Mouse (Mus musculus) CH12.LX (cell line): ENCODE results near the gene Fhl1. TPM values are rescaled to one million over a fixed set of nuclear protein-coding genes. Genes with fewer than 3 reads are reported as not detected.

Experiments used
- DNase-seq: peaks from one replicate; pipeline ENCODE4 v3.0.0-alpha.2; 2013; ENCODE audit errors: extremely low read depth
- H3K27ac ChIP-seq: 2 replicates; pipeline ENCODE4 v1.5.1; 2012; ENCODE audit warnings: low read depth, mild to moderate bottlenecking, control low read depth, moderate library complexity; ENCODE audit not compliant: insufficient read depth
- H3K27me3 ChIP-seq: replicated peaks from 2 replicates; pipeline ENCODE3; 2012; ENCODE audit warnings: inconsistent platforms
- H3K36me3 ChIP-seq, 2 experiments: replicated peaks in 1 of 2; 2 replicates each; pipeline versions ENCODE3 to v1.6.1; 2012; ENCODE audit warnings: inconsistent platforms in 1 of 2, low read length in 1 of 2, mild to moderate bottlenecking in 1 of 2, mixed read lengths in 1 of 2, moderate library complexity in 1 of 2; ENCODE audit not compliant: control insufficient read depth in 1 of 2, insufficient read depth in 1 of 2
- H3K4me1 ChIP-seq, 2 experiments: 2 replicates each; pipeline ENCODE4 v1.6.1; 2012; ENCODE audit warnings: inconsistent platforms in 1 of 2, moderate library complexity in 1 of 2; ENCODE audit not compliant: insufficient read depth in 2 of 2, control insufficient read depth in 1 of 2
- H3K4me2 ChIP-seq: 2 replicates; pipeline ENCODE4 v1.6.1; 2012; ENCODE audit warnings: low read depth, mild to moderate bottlenecking, control low read depth; ENCODE audit not compliant: poor library complexity, insufficient read depth, severe bottlenecking
- H3K4me3 ChIP-seq, 3 experiments: fragments of 150-350 bp in 1 of 3; sonication (generic) in 1 of 3; replicated peaks in 1 of 3; 2 replicates each; pipeline versions ENCODE3 to v1.5.1; 2011 to 2012; ENCODE audit warnings: low read depth in 2 of 3, low read length in 2 of 3, mild to moderate bottlenecking in 2 of 3, moderate library complexity in 2 of 3, control low read depth in 1 of 3, improper control_type of control experiment in 1 of 3, inconsistent platforms in 1 of 3, mixed read lengths in 1 of 3; ENCODE audit not compliant: poor library complexity in 1 of 3
- H3K79me2 ChIP-seq: replicated peaks from 2 replicates; pipeline ENCODE4 v1.6.1; 2012; ENCODE audit warnings: mild to moderate bottlenecking, moderate library complexity; ENCODE audit not compliant: control insufficient read depth, poor library complexity, insufficient read depth, severe bottlenecking; ENCODE audit errors: extremely low read depth
- H3K9ac ChIP-seq: 2 replicates; pipeline ENCODE4 v1.6.1; 2012; ENCODE audit warnings: low read depth, mild to moderate bottlenecking, control low read depth, moderate library complexity; ENCODE audit not compliant: insufficient read depth
- H3K9me3 ChIP-seq: replicated peaks from 2 replicates; pipeline ENCODE3; 2012; ENCODE audit warnings: low read length, inconsistent platforms, mixed read lengths
- BHLHE40 ChIP-seq: IDR thresholded peaks from 2 replicates; pipeline ENCODE4 v1.6.1; 2011; ENCODE audit warnings: mild to moderate bottlenecking, low read depth, low read length, improper control_type of control experiment
- CHD1 ChIP-seq: IDR thresholded peaks from 2 replicates; pipeline ENCODE4 v1.6.1; 2012; ENCODE audit warnings: low read depth, low read length, improper control_type of control experiment, inconsistent platforms
- CTCF ChIP-seq, 2 experiments: IDR thresholded peaks in 1 of 2; conservative IDR thresholded peaks in 1 of 2; 2 replicates each; pipeline ENCODE4 v1.5.1; 2011 to 2012; ENCODE audit warnings: low read depth in 2 of 2, low read length in 2 of 2, improper control_type of control experiment in 1 of 2, inconsistent platforms in 1 of 2, mild to moderate bottlenecking in 1 of 2, moderate library complexity in 1 of 2
- ELF1 ChIP-seq: IDR thresholded peaks from 2 replicates; pipeline ENCODE4 v1.6.1; 2014; ENCODE audit warnings: low read depth, mild to moderate bottlenecking, inconsistent platforms, low read length, improper control_type of control experiment
- EP300 ChIP-seq: IDR thresholded peaks from 2 replicates; pipeline ENCODE4 v1.6.1; 2011; ENCODE audit warnings: low read length, improper control_type of control experiment
- ETS1 ChIP-seq: conservative IDR thresholded peaks from 2 replicates; pipeline ENCODE4 v1.6.1; 2012; ENCODE audit warnings: low read depth, mild to moderate bottlenecking, inconsistent platforms, low read length, improper control_type of control experiment, moderate library complexity
- HCFC1 ChIP-seq: IDR thresholded peaks from 2 replicates; pipeline ENCODE4 v1.6.1; 2012; ENCODE audit warnings: low read depth, mild to moderate bottlenecking, inconsistent platforms, low read length, improper control_type of control experiment
- IRF4 ChIP-seq: IDR thresholded peaks from 2 replicates; pipeline ENCODE4 v1.6.1; 2014; ENCODE audit warnings: low read depth, mild to moderate bottlenecking, inconsistent platforms, low read length, improper control_type of control experiment
- JUND ChIP-seq: conservative IDR thresholded peaks from 2 replicates; pipeline ENCODE4 v1.6.1; 2011; ENCODE audit warnings: low read depth, low read length, improper control_type of control experiment
- KAT2A ChIP-seq: IDR thresholded peaks from 2 replicates; pipeline ENCODE4 v1.6.1; 2012; ENCODE audit warnings: low read length, improper control_type of control experiment, inconsistent platforms; ENCODE audit not compliant: insufficient replicate concordance
- MAFK ChIP-seq: IDR thresholded peaks from 2 replicates; pipeline ENCODE4 v1.6.1; 2011; ENCODE audit warnings: low read length, improper control_type of control experiment; ENCODE audit not compliant: insufficient replicate concordance
- MAZ ChIP-seq: IDR thresholded peaks from 2 replicates; pipeline ENCODE4 v1.6.1; 2012; ENCODE audit warnings: low read depth, mild to moderate bottlenecking, inconsistent platforms, low read length, improper control_type of control experiment, moderate library complexity
- MEF2A ChIP-seq: IDR thresholded peaks from 2 replicates; pipeline ENCODE4 v1.6.1; 2014; ENCODE audit warnings: low read depth, mild to moderate bottlenecking, inconsistent platforms, low read length, improper control_type of control experiment, borderline replicate concordance
- MXI1 ChIP-seq: IDR thresholded peaks from 2 replicates; pipeline ENCODE4 v1.6.1; 2011; ENCODE audit warnings: mild to moderate bottlenecking, low read depth, low read length, improper control_type of control experiment
- MYC ChIP-seq: IDR thresholded peaks from 2 replicates; pipeline ENCODE4 v1.6.1; 2011; ENCODE audit warnings: low read depth, mild to moderate bottlenecking, improper control_type of control experiment, low read length
- NELFE ChIP-seq: IDR thresholded peaks from 2 replicates; pipeline ENCODE4 v1.6.1; 2011; ENCODE audit warnings: low read depth, low read length, improper control_type of control experiment
- NRF1 ChIP-seq: IDR thresholded peaks from 2 replicates; pipeline ENCODE4 v1.6.1; 2014; ENCODE audit warnings: low read depth, mild to moderate bottlenecking, inconsistent platforms, low read length, improper control_type of control experiment, moderate library complexity
- POLR2A ChIP-seq: IDR thresholded peaks from 2 replicates; pipeline ENCODE4 v1.6.1; 2011; ENCODE audit warnings: low read depth, mild to moderate bottlenecking, improper control_type of control experiment, low read length
- POLR2AphosphoS2 ChIP-seq: IDR thresholded peaks from 2 replicates; pipeline ENCODE4 v1.6.1; 2011; ENCODE audit warnings: low read depth, low read length, improper control_type of control experiment
- RCOR1 ChIP-seq: conservative IDR thresholded peaks from 2 replicates; pipeline ENCODE4 v1.6.1; 2012; ENCODE audit warnings: low read depth, mild to moderate bottlenecking, inconsistent platforms, low read length, improper control_type of control experiment
- SIN3A ChIP-seq: IDR thresholded peaks from 2 replicates; pipeline ENCODE4 v1.6.1; 2012; ENCODE audit warnings: low read length, improper control_type of control experiment, inconsistent platforms
- SMC3 ChIP-seq: IDR thresholded peaks from 2 replicates; pipeline ENCODE4 v1.6.1; 2011; ENCODE audit warnings: low read depth, low read length, improper control_type of control experiment
- TCF12 ChIP-seq: IDR thresholded peaks from 2 replicates; pipeline ENCODE4 v1.6.1; 2014; ENCODE audit warnings: low read depth, mild to moderate bottlenecking, inconsistent platforms, low read length, improper control_type of control experiment
- UBTF ChIP-seq: IDR thresholded peaks from 2 replicates; pipeline ENCODE4 v1.6.1; 2012; ENCODE audit warnings: low read depth, mild to moderate bottlenecking, inconsistent platforms, low read length, improper control_type of control experiment, moderate library complexity
- USF1 ChIP-seq: IDR thresholded peaks from 2 replicates; pipeline ENCODE4 v1.6.1; 2014; ENCODE audit warnings: low read depth, mild to moderate bottlenecking, inconsistent platforms, low read length, improper control_type of control experiment
- ZMIZ1 ChIP-seq: IDR thresholded peaks from 2 replicates; pipeline ENCODE4 v1.6.1; 2012; ENCODE audit warnings: low read depth, mild to moderate bottlenecking, inconsistent platforms, low read length, improper control_type of control experiment
- ZNF384 ChIP-seq: IDR thresholded peaks from 2 replicates; pipeline ENCODE4 v1.6.1; 2012; ENCODE audit warnings: low read depth, low read length, improper control_type of control experiment, inconsistent platforms
- dilution Hi-C: fragments of 300-500 bp; cut with MboI; formaldehyde crosslinking; loops from 2 replicates; pipeline ENCODE4 v1.14.3; 2020; ENCODE audit warnings: low sequenced_read_pairs; ENCODE audit not compliant: extremely low pct_unique_long_range_greater_than_20kb, extremely low pct_ligation_motif_present
- in situ Hi-C: fragments of 300-500 bp; cut with MboI; formaldehyde crosslinking; loops from 3 replicates; pipeline ENCODE4 v1.14.3; 2019; ENCODE audit warnings: low sequenced_read_pairs, low pct_ligation_motif_present, low pct_unique_long_range_greater_than_20kb, mixed read lengths
- polyA plus RNA-seq: library from polyadenylated mRNA; unstranded; fragments of >175 nt; gene quantifications from 2 replicates; pipeline ENCODE4 v1.2.1, GENCODE M21; 2012; ENCODE audit warnings: low read depth; ENCODE audit not compliant: insufficient read length
- total RNA-seq, 2 experiments: library from RNA; depleted of rRNA; stranded (reverse); fragments of 300-350 nt in 1 of 2; fragments of >200 nt in 1 of 2; gene quantifications; 2 replicates each; pipeline ENCODE4 v1.2.3; 2012 to 2014

The Fhl1 gene
- total and polyA plus RNA-seq, 3 experiments, result not detected

DNA sequence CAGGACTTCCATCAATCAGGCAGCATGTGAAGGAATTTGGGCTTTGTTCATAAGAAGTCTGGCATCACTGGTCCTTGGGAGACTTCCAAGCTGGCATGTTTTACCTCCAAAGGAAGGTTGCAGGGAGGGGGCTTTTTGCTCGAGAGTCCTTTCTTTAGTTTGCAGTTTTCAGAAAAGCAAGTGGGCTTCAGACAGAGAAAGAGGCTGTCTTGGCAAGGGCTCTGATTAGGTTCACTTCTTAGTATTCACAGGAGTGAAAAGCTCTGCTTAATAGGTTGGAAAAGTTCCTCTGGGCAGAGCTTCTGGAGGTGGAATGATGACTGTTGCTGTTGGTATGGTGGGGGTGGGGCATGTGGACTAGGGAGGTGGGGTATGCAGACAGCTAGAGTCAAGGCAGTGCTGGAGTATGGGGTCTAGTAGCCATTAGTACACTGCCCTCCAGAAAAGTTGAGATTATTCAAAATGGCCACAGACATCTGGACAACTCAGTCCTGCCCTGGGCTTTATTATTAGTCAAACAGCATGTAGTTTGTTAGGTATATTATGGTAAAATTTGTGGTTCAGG lies 49.3 kb upstream of the Fhl1 start:
- in situ Hi-C loops (no loop called here), dilution Hi-C loops (no loop called here)
- no peaks in the 10 kb centered on the region for H3K36me3 ChIP-seq
- H3K79me2 ChIP-seq, result no peaks in the 10 kb centered on the region
- no peak overlapping the region for H3K27ac ChIP-seq
- no peak overlapping the region for H3K9ac ChIP-seq
- H3K9me3 ChIP-seq, result no peaks in the 10 kb centered on the region
- TF ChIP-seq SMC3, result no peak
- TF ChIP-seq BHLHE40, result no peak
- TF ChIP-seq ZMIZ1, result no peak
- no peak for TF ChIP-seq TCF12
- TF ChIP-seq POLR2A, result no peak
- TF ChIP-seq SIN3A, result no peak
- no peak for TF ChIP-seq MEF2A
- TF ChIP-seq NRF1, result no peak
- no peak for TF ChIP-seq NELFE
- no peak for TF ChIP-seq ETS1
- no peak for TF ChIP-seq POLR2AphosphoS2
- TF ChIP-seq CHD1, result no peak
- TF ChIP-seq JUND, result no peak
- no peak for TF ChIP-seq CTCF (conservative IDR thresholded peaks at IDR 0.05 in 1 of 2, IDR thresholded peaks at IDR 0.05 in 1 of 2; ENCODE audit: low read depth in 2 of 2, low read length in 2 of 2)
- TF ChIP-seq MAZ, result no peak
- H3K4me3 ChIP-seq, result no peak overlapping the region
- DNase-seq, result no peak
- no peaks in the 10 kb centered on the region for H3K4me1 ChIP-seq
- no peak overlapping the region for H3K4me2 ChIP-seq
- H3K27me3 ChIP-seq, result no peaks in the 10 kb centered on the region

DNA sequence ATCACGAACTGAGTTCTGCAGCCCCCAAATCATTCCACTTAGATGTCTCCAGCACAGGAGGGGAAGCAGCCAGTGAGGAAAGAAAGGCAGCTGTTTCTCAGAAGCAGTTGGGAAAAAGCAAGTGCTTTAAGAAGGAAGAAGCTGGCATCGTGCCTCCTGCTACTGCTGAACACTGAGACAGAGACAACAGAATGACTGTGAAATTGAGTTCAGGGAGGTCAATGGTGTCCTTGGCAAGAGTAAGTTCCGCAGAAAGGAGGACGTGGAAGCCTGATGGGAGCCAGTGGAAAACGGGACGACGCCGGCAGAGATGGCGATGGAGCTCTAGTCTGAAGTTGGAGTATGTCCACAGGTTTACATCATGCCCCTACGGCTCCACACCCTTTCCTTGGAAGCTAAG lies 48.1 kb upstream of the Fhl1 start:
- H3K36me3 ChIP-seq, result no peaks in the 10 kb centered on the region
- no peak overlapping the region for H3K27ac ChIP-seq
- DNase-seq, result no peak
- no peak overlapping the region for H3K4me2 ChIP-seq
- TF ChIP-seq HCFC1 (no peak), KAT2A (no peak), MYC (no peak), MXI1 (no peak), NELFE (no peak), ETS1 (no peak), UBTF (no peak), IRF4 (no peak), CHD1 (no peak), EP300 (no peak), ELF1 (no peak), ZNF384 (no peak), RCOR1 (no peak), NRF1 (no peak), MAFK (no peak), POLR2A (no peak), USF1 (no peak)
- no peaks in the 10 kb centered on the region for H3K9me3 ChIP-seq
- dilution Hi-C loops, result no loop called here
- H3K79me2 ChIP-seq, result no peaks in the 10 kb centered on the region
- no peaks in the 10 kb centered on the region for H3K27me3 ChIP-seq
- no peaks in the 10 kb centered on the region for H3K4me1 ChIP-seq
- H3K4me3 ChIP-seq, result no peak overlapping the region
- H3K9ac ChIP-seq, result no peak overlapping the region
- in situ Hi-C loops, result no loop called here
